Mouse (Mus musculus): Measurements from ENCODE around the gene Mrps25.

The Mrps25 gene

GRCm38 (mm10) chr6:92183621-92184131 lies at the start of gene Mrps25:
Mrps25 (minus strand) TSS chr6:92184033.
- peak; percentile 78 to 89 for DNase-seq (ENCODE audit: inconsistent age in 2 of 2, low spot score in 1 of 2)

- DNase-seq (ENCODE audit: inconsistent age in 2 of 2, low spot score in 1 of 2) = no peak
Observed at GRCm38 (mm10) chr6:92231762-92232161, 47.9 kb upstream of the Mrps25 start.

GRCm38 (mm10) chr6:92231356-92231755 lies 47.5 kb upstream of the Mrps25 start:
- DNase-seq (ENCODE audit: inconsistent age in 2 of 2, low spot score in 1 of 2) = peak; percentile 11 to 56

- DNase-seq (ENCODE audit: inconsistent age in 2 of 2, low spot score in 1 of 2) = no peak
Observed at GRCm38 (mm10) chr6:92229586-92229985, 45.8 kb upstream of the Mrps25 start.

GRCm38 (mm10) chr6:92229103-92229502 lies 45.3 kb upstream of the Mrps25 start:
- DNase-seq (ENCODE audit: inconsistent age in 2 of 2, low spot score in 1 of 2) = no peak

GRCm38 (mm10) chr6:92224981-92225380 lies 41.1 kb upstream of the Mrps25 start:
- DNase-seq (ENCODE audit: inconsistent age in 2 of 2, low spot score in 1 of 2) = no peak

- DNase-seq (ENCODE audit: inconsistent age in 2 of 2, low spot score in 1 of 2) = no peak
Observed at GRCm38 (mm10) chr6:92222021-92222420, 38.2 kb upstream of the Mrps25 start.

GRCm38 (mm10) chr6:92221604-92222003 lies 37.8 kb upstream of the Mrps25 start:
- DNase-seq (ENCODE audit: inconsistent age in 2 of 2, low spot score in 1 of 2) = no peak

GRCm38 (mm10) chr6:92219445-92219844 lies 35.6 kb upstream of the Mrps25 start:
- peak; percentile 19 to 76 for DNase-seq (ENCODE audit: inconsistent age in 2 of 2, low spot score in 1 of 2)

- DNase-seq (ENCODE audit: inconsistent age in 2 of 2, low spot score in 1 of 2) = peak; percentile 93 to 96
Observed at GRCm38 (mm10) chr6:92214773-92215449, 31.1 kb upstream of the Mrps25 start, which contains the start of gene Rbsn. Rbsn (minus strand) TSS chr6:92214925.

GRCm38 (mm10) chr6:92214055-92214772 lies 30.4 kb upstream of the Mrps25 start:
- peak in 1 of 2 experiments; percentile 16 for DNase-seq (ENCODE audit: inconsistent age in 2 of 2, low spot score in 1 of 2)

GRCm38 (mm10) chr6:92199414-92199813 lies 15.6 kb upstream of the Mrps25 start:
- no peak for DNase-seq (ENCODE audit: inconsistent age in 2 of 2, low spot score in 1 of 2)

GRCm38 (mm10) chr6:92184178-92184577 lies 345 bp upstream of the Mrps25 start:
- peak in 1 of 2 experiments; percentile 8 for DNase-seq (ENCODE audit: inconsistent age in 2 of 2, low spot score in 1 of 2)

GRCm38 (mm10) chr6:92176450-92176849 lies 7.4 kb downstream of the Mrps25 start:
- no peak for DNase-seq (ENCODE audit: inconsistent age in 2 of 2, low spot score in 1 of 2)

- DNase-seq (ENCODE audit: inconsistent age in 2 of 2, low spot score in 1 of 2) = no peak
Observed at GRCm38 (mm10) chr6:92162724-92163123, 21.1 kb downstream of the Mrps25 start.

- DNase-seq (ENCODE audit: inconsistent age in 2 of 2, low spot score in 1 of 2) = no peak
Observed at GRCm38 (mm10) chr6:92158801-92159200, 25.0 kb downstream of the Mrps25 start.

- peak in 1 of 2 experiments; percentile 62 for DNase-seq (ENCODE audit: inconsistent age in 2 of 2, low spot score in 1 of 2)
Observed at GRCm38 (mm10) chr6:92153774-92154173, 30.1 kb downstream of the Mrps25 start.

GRCm38 (mm10) chr6:92145881-92146280 lies 38.0 kb downstream of the Mrps25 start:
- DNase-seq (ENCODE audit: inconsistent age in 2 of 2, low spot score in 1 of 2) = no peak

- no peak for DNase-seq (ENCODE audit: inconsistent age in 2 of 2, low spot score in 1 of 2)
Observed at GRCm38 (mm10) chr6:92136356-92136755, 47.5 kb downstream of the Mrps25 start.

- no peak for DNase-seq (ENCODE audit: inconsistent age in 2 of 2, low spot score in 1 of 2)
Observed at GRCm38 (mm10) chr6:92133617-92134016, 50.2 kb downstream of the Mrps25 start.

- DNase-seq (ENCODE audit: inconsistent age in 2 of 2, low spot score in 1 of 2) = peak; percentile 40 to 85
Observed at GRCm38 (mm10) chr6:92132021-92132911, 51.6 kb downstream of the Mrps25 start.
